Mouse (Mus musculus) small intestine, adult 2 months (tissue): ENCODE measurements around the gene Ttn.

Experiments
- CTCF ChIP-seq: fragments of 200-500 bp; IDR thresholded peaks from 2 replicates; pipeline ENCODE4 v1.5.1; 2012; ENCODE audit warnings: low read depth, mild to moderate bottlenecking, control low read depth, inconsistent platforms, low read length, moderate library complexity, mixed read lengths; ENCODE audit not compliant: insufficient replicate concordance, insufficient read length; ENCODE audit errors: extremely low read depth
- POLR2A ChIP-seq: fragments of 200-500 bp; IDR thresholded peaks from 2 replicates; pipeline ENCODE4 v1.6.1; 2012; ENCODE audit warnings: low read depth, mild to moderate bottlenecking, control low read depth, inconsistent platforms, low read length, moderate library complexity

- no peak for TF ChIP-seq POLR2A
- no peak for TF ChIP-seq CTCF
Observed at GRCm38 (mm10) chr2:76966582-76966981, 15.8 kb downstream of the Ttn start.
